Mouse (Mus musculus): Measurements from ENCODE around the gene Gper1. TPM values are rescaled to one million over a fixed set of nuclear protein-coding genes. Genes with fewer than 3 reads are reported as not detected.

Gene Gper1
- polyA plus RNA-seq, 1 experiment from 2014 or later = 0.17 TPM

Other genes starting within 250 kb of the Gper1 start
- 20.9 and 23.7 TPM in 2 replicates for gene Sun1, start 222.5 kb upstream of the Gper1 start, polyA plus RNA-seq (2015; fragmentation: Nextera tagmentation; extraction: Ambion mirVana)
- gene Get4, start 170.8 kb upstream of the Gper1 start, polyA plus RNA-seq (2015; fragmentation: Nextera tagmentation; extraction: Ambion mirVana) = 135 and 141 TPM in 2 replicates
- gene Adap1, start 97.5 kb upstream of the Gper1 start, polyA plus RNA-seq (2015; fragmentation: Nextera tagmentation; extraction: Ambion mirVana) = 2.6 and 3.3 TPM in 2 replicates
- 68.5 and 72.3 TPM in 2 replicates for gene Cox19, start 71.7 kb upstream of the Gper1 start, polyA plus RNA-seq (2015; fragmentation: Nextera tagmentation; extraction: Ambion mirVana)
- not detected in 2 replicates for gene Cyp2w1, start 70.5 kb upstream of the Gper1 start, polyA plus RNA-seq (2015; fragmentation: Nextera tagmentation; extraction: Ambion mirVana)
- 18.8 and 20.2 TPM in 2 replicates for gene Gpr146, start 45.5 kb upstream of the Gper1 start, polyA plus RNA-seq (2015; fragmentation: Nextera tagmentation; extraction: Ambion mirVana)
- 0.89 and 1.1 TPM in 2 replicates for gene C130050O18Rik, start 17.9 kb upstream of the Gper1 start, polyA plus RNA-seq (2015; fragmentation: Nextera tagmentation; extraction: Ambion mirVana)
- 26.2 and 26.4 TPM in 2 replicates for gene 3110082I17Rik, start 37.4 kb downstream of the Gper1 start, polyA plus RNA-seq (2015; fragmentation: Nextera tagmentation; extraction: Ambion mirVana)
- gene Zfand2a, start 61.4 kb downstream of the Gper1 start, polyA plus RNA-seq (2015; fragmentation: Nextera tagmentation; extraction: Ambion mirVana) = 2.0 and 2.8 TPM in 2 replicates
- not detected in 2 replicates for gene Uncx, start 120.3 kb downstream of the Gper1 start, polyA plus RNA-seq (2015; fragmentation: Nextera tagmentation; extraction: Ambion mirVana)

Measured in liver, embryonic 13.5 days (tissue).